Mouse (Mus musculus) layer of hippocampus, adult 2 months (tissue): ENCODE results near the gene Ece1. TPM values are rescaled to one million over a fixed set of nuclear protein-coding genes. Genes with fewer than 3 reads are reported as not detected.
A peak's percentile ranks its signal among the peaks of the same experiment; 100 is the strongest.

ENCODE experiments used
- DNase-seq, 2 experiments: peaks; one replicate each; pipeline ENCODE4 v3.0.0; 2022; ENCODE audit warnings: low spot score in 2 of 2
- H3K27ac ChIP-seq: fragments of 200-600 bp; 2 replicates; pipeline ENCODE4 v1.8.1; 2022
- H3K4me3 ChIP-seq: fragments of 200-600 bp; 2 replicates; pipeline ENCODE4 v1.8.1; 2022; ENCODE audit warnings: mild to moderate bottlenecking
- CTCF ChIP-seq: fragments of 200-600 bp; conservative IDR thresholded peaks from 2 replicates; pipeline ENCODE4 v1.8.1; 2022; ENCODE audit warnings: antibody characterized with exemption, mild to moderate bottlenecking, moderate library complexity
- total RNA-seq, 2 experiments: library from RNA; stranded (reverse); gene quantifications; 2 replicates each; pipeline ENCODE4 v1.2.3; 2021

Ece1 gene
- total RNA-seq, 2 experiments from 2014 or later = 47.5 to 58.0 TPM

DNA sequence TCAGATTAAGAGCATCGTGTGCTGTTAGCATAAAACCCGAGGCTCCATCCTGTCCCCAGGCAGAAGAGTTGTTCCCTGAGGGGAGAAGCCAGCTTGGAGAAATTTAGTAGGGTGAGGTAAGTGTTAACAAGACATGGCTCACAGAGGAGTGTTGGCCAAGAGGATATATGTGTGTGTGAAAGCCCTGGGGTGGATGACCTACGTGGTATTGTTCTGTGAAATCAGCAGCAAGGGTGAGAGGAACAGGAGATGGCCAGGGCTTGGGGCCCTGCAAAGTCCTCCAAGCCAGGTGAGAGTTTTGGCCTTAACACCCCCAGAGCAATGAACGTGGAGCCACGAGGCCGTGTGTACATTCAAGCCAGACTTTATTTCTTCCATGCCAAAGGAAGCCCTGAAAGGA, 14.8 kb downstream of the Ece1 start:
- H3K27ac ChIP-seq = no peak overlapping the region
- TF ChIP-seq CTCF = no peak
- DNase-seq = no peak
- H3K4me3 ChIP-seq = no peak overlapping the region

DNA sequence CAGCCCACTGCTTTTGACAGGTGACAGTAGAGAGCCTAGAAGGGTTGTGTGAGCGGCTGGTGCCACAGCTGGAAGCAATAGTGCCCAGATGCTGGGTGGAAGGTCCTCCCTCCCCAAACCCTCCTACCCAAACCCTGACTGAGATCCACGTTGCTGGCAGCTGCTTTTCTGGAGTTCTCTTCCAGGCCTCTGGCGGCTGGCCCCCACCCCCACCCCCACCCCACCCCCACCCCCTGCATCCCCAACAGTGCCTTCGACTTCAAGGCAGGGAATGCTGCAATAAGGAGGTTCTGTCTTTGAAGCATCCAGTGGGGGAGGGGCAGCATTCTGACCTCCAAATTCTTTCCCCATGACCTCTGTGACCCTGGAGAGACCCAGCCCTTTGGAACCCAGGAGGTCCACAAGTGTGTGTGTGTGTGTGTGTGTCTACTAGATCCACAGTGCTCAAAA, 15.4 kb downstream of the Ece1 start:
- H3K4me3 ChIP-seq = no peak overlapping the region
- no peak for TF ChIP-seq CTCF
- no peak overlapping the region for H3K27ac ChIP-seq
- no peak for DNase-seq

DNA sequence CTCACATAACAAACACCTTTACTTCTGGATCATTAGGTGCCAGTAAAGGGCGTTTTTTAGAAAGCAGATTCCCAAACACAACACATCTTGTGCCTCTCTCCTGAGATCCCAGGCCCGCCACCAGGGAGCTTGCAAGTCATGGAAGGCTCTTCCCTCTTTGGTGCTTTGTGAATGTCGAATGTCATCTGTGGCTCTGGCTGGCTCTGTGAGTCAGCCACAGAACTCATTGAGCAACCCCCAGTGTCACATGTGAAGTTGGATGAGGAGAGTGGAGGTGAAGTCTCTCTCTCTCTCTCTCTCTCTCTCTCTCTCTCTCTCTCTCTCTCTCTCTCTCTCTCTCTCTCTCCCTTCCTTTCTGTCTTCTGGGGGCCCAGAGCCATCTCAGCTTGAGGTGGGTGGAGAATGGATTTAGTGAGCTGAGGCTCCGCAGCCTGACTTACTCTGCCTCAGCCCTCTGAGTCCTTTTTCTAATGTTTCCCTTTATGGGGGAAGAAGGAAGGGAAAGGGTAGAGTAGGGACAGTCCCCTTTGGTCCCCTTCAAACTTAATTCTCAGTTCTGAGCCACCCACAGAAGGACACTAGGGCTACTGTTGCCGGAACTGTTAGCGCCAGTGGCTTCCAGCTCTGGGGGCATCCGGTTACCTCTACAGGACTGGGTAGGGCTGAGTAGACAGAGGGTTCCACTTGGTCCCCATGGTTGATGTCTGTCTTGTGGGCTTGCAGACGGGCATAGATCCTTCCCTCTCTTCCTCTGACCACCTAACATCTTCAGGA, 17.5 kb downstream of the Ece1 start:
- Histone ChIP-seq H3K4me3 (no peak overlapping the region), H3K27ac (no peak overlapping the region)
- TF ChIP-seq CTCF = no peak
- no peak for DNase-seq

DNA sequence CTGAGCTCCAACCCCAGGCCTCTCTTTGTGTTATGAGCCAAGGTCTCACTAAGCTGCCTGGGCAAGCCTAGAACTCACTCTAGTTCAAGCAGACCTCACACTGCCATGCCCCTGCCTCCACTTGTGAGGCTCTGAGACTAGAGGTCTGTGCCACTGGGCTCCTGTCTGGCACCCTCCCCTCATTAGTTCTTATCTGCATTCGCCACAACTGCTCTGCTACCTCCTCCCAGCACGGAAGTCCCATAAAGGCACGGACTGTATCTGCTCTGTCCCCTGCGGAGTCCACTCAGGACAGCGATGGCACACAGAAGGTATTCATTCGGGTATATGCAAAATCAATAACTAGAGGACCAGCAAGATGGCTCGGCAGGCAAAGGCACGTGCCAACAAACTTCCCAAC, 19.4 kb downstream of the Ece1 start:
- no peak for DNase-seq

DNA sequence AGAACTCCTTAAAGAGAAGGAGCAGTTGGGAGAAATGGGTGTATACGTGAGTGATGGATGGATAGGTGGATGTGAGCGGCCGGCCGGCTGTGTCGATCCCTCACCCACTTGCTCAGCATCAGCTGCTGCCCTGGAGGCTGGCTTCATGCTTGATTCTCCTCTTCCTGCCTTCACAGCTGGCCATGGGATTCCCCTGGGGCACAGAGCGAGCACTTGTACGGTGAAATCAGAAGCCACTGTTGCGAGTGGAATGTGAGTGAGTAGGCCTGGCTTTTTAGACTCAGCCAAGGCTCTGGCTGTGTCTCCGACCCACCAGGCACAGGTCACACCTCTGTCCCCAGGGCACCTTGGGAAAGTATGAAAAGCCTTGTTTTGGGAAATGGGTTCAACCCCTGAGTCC, 20.6 kb downstream of the Ece1 start:
- no peak for TF ChIP-seq CTCF
- no peak for DNase-seq
- Histone ChIP-seq H3K27ac (no peak overlapping the region), H3K4me3 (no peak overlapping the region)

More for the DNA sequence above, 19.4 kb downstream of the Ece1 start:
- Histone ChIP-seq H3K4me3 (no peak overlapping the region), H3K27ac (no peak overlapping the region)
- TF ChIP-seq CTCF = no peak

DNA sequence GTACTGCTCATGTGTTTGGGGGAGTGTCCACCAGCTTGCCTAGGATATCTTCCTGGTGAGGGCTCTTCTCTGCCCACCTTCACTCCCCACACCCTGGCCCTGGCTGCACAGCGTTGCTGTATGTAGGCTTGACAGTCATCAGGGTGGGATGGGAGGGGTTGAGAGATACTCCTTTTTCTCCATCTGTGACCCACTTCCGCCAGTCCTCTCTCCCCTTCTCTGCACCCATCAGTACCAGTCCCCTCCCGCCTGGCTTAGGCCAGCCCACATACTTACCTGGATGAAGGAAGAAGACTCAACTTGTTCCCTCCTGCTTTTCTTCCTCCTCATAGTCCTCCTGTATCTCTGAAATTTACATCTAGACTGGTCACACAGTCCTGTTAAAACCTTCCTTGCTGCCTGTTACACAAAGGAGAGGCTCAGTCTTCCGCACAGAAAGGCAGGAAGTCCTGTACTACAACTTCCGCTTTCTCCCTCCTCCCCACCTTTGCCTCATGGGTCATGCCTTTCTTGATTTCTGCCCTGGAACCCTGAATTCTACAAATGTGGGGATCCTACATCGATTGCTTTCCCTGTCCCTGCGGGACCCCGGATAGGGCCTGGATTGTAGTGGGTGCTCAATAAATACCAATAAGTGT, 21.6 kb downstream of the Ece1 start:
- no peak for TF ChIP-seq CTCF
- Histone ChIP-seq H3K4me3 (no peak overlapping the region), H3K27ac (no peak overlapping the region)
- no peak for DNase-seq

DNA sequence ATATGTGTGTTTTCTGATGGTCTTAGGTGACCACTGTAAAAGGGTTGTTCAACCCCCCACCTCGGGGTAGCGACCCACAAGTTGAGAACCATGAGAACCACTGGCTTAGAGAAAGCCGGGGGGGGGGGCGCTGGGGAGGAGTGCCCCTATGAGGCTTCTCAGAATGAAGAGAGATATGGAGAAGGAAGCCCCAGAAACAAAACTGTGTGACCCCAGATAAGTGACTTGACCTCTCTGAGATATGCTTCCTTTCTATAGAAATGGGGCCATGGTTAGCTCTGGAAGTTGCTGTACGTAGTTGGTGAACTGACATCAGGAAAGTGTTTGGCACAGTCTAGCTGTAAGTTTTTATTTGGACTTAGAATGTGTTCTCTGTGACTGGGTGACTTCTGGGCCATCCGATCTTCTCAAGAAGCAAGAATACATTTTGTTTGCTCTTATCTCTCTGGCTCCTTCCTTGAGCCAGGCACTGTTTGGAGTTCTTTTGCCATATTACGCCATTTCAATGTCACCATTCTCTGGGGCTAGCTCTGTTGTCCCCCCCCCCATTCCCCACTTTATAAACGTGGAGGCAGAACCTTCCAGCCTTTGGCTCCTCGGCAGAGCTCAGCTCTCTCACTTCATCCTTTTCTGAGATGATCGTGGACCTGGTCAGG, 25.4 kb downstream of the Ece1 start:
- no peak for DNase-seq
- Histone ChIP-seq H3K4me3 (no peak overlapping the region), H3K27ac (no peak overlapping the region)
- TF ChIP-seq CTCF = no peak

DNA sequence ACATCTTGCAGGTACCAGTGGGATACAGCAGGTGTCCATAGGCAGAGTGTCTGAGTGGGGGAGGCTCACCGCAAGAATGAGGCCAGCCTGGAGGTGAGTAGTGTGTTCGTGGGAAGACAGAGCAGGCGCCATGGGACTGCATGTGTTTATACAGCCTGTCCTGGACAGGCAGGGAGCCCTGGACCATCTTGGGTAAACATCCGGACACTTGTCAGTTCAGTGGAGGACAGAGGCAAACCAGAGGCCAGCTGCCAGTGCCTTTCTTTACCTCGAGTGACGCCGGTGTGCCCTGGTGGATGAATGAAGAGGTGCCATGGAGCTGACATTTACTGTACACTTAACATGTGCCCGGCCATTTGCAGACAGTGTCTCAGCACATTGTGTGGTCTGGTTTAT, 26.0 kb downstream of the Ece1 start:
- H3K27ac ChIP-seq = no peak overlapping the region
- no peak for DNase-seq
- TF ChIP-seq CTCF = no peak; the same call in 1 of the 2 replicates
- H3K4me3 ChIP-seq = no peak overlapping the region

DNA sequence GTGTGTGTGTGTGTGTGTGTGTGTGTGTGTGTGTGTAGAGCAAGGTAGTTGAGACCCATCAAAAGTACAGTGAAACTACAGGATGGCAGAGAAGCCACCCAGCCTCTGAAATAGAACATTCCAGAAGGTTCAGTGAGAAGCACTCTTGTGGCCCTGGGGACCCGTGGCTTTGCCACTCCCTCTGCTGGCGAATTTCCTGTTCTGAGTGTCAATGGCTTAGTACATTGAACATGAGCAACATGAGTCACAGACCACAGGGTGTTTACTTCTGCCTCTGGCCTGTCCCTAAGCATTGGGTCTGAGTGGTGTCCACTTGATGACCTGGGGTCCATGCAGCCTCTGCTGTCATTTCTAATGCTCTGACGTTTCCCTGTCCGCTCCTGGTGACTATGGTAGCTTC, 28.6 kb downstream of the Ece1 start:
- H3K27ac ChIP-seq = peak overlapping the region; percentile 29; the same call in 1 of the 2 replicates
- no peak overlapping the region for H3K4me3 ChIP-seq
- TF ChIP-seq CTCF = peak; percentile 61
- DNase-seq = no peak

DNA sequence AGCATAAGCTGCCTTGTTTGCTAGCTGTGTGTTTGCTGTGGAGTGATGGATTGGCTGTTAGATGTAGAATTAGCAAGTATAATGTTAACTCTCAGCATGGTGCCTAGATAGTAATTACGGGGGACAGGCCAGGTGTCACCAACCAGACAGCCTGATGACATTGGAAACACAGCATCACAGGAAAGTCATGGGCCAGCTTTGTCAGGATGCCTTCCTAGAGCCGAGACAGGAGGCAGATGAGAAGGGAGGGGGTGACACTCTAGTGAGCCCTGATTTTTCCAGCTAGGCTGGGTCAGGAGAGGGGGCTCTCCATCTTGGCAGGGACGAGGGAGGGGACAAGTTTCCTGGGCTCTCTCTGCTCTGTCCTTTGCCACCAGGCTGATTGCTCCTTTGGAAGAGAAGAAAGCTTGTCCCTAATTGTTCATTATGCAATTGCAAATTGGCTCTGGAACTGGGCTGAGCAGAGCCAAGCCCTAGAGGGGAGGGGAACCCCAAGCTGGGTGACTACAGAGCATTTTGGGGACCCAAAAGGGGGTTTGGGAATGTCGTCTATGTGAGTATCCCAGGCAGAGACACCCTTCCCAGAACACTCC, 29.6 kb downstream of the Ece1 start:
- no peak for TF ChIP-seq CTCF
- peak overlapping the region; percentile 29; the same call in 1 of the 2 replicates for H3K27ac ChIP-seq
- H3K4me3 ChIP-seq = no peak overlapping the region
- DNase-seq = peak; percentile 48 to 74

DNA sequence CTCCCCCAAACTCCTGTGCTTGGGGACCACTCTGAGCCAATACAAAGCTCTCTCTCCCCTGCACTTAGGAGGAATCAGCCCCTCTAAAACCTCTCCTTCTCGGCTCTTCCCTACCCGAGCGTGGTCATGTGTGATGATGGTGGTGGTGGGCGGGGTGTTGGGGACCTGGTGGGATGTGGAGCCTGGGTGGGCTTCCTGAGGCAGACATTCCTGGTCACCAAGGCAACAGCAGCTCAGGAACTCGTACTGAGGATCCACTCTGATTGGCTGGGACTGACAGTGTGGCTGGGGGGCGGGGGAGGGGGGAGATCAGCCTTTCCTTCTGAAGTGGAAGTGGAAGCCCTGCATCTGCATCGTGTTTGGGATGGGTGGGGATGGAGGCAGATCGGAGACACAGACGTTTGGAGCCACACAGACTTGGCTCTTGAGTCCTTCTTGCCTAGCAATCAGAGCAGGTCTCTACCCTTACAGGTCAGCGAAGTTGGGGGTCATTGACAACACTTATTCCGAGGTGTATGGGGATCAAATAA, 30.7 kb downstream of the Ece1 start:
- Histone ChIP-seq H3K27ac (peak overlapping the region; percentile 29; the same call in 1 of the 2 replicates), H3K4me3 (no peak overlapping the region)
- TF ChIP-seq CTCF = no peak
- DNase-seq = no peak

DNA sequence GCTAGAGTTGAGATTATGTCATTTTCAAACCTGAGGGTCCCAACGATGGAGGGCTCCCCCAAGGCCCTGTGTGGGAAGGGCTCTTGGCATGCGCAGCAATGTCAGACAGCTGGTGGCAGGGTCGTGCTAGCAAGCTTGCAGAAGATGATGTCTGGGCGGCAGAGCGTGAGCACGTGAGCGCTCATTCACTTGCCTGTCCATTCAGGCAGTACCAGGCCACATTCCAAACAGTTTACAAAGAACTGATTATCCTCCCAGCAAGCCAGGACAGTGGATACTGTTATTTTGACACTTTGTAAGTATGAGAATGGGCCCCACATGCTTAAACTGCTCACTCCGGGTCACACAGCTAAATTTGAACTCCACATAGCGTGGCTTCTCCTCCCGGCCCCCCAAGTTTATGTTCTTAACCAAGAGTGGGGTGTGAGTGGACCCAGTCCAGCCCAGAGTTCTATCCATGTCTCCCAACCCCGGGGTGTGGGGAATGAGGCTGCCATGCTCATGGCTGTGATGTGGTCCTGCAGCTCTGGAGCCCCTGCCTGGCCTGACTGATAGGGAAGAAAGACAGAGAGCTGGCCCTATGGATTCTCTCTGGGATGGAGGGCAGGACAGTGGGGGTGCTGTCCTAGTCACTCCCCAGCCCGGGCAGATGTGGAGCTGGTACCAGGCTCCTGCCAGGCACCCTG, 34.7 kb downstream of the Ece1 start:
- Histone ChIP-seq H3K27ac (peak overlapping the region; percentile 61; the same call in 1 of the 2 replicates), H3K4me3 (no peak overlapping the region)
- peak; percentile 27 to 36 for DNase-seq
- TF ChIP-seq CTCF = no peak
